Mouse (Mus musculus) liver, embryonic 13.5 days (tissue): ENCODE data around the gene Abcb9. TPM values are rescaled to one million over a fixed set of nuclear protein-coding genes. Genes with fewer than 3 reads are reported as not detected.

ENCODE experiments used
- ATAC-seq: fragments of 200-750 bp; cut with Nextera tagmentation; 2 replicates; pipeline ENCODE4 v1.8.0; 2017; ENCODE audit warnings: low read depth, mild to moderate bottlenecking, moderate number of reproducible peaks, moderate library complexity
- DNase-seq: peaks from one replicate; pipeline ENCODE4 v3.0.0; 2022
- H3K27ac ChIP-seq: fragments of 300-500 bp; sonication (generic); 2 replicates; pipeline ENCODE4 v1.5.1; 2015; ENCODE audit warnings: moderate library complexity, mild to moderate bottlenecking, inconsistent platforms
- H3K27me3 ChIP-seq: fragments of 300-500 bp; sonication (generic); 2 replicates; pipeline ENCODE4 v1.6.1; 2015; ENCODE audit warnings: mild to moderate bottlenecking, inconsistent platforms
- H3K36me3 ChIP-seq: fragments of 300-500 bp; sonication (generic); 2 replicates; pipeline ENCODE4 v1.6.1; 2015; ENCODE audit warnings: mild to moderate bottlenecking, inconsistent platforms
- H3K4me1 ChIP-seq: fragments of 300-500 bp; sonication (generic); replicated peaks from 2 replicates; pipeline ENCODE4 v1.6.1; 2015; ENCODE audit warnings: inconsistent platforms
- H3K4me2 ChIP-seq: fragments of 300-500 bp; sonication (generic); 2 replicates; pipeline ENCODE4 v1.6.1; 2015; ENCODE audit warnings: inconsistent platforms, mild to moderate bottlenecking, moderate library complexity
- H3K4me3 ChIP-seq: fragments of 300-500 bp; sonication (generic); replicated peaks from 2 replicates; pipeline ENCODE4 v1.5.1; 2015; ENCODE audit warnings: mild to moderate bottlenecking, inconsistent platforms
- H3K9ac ChIP-seq: fragments of 300-500 bp; sonication (generic); 2 replicates; pipeline ENCODE4 v1.6.1; 2015; ENCODE audit warnings: mild to moderate bottlenecking, inconsistent platforms
- H3K9me3 ChIP-seq: fragments of 300-500 bp; sonication (generic); replicated peaks from 2 replicates; pipeline ENCODE4 v1.6.1; 2016; ENCODE audit warnings: inconsistent platforms
- WGBS: fragments of 180-500 bp; shearing (Covaris S2); methylation state at CpG from one replicate; pipeline ENCODE4 v1.1.7; 2015; ENCODE audit not compliant: insufficient replicate concordance; 5-methylcytosine and 5-hydroxymethylcytosine counted together
- polyA plus RNA-seq: library from polyadenylated mRNA; unstranded; fragments of >200 nt; fragmentation: Nextera tagmentation; extraction: Ambion mirVana; gene quantifications from 2 replicates; pipeline ENCODE4 v1.2.1, GENCODE M21; 2015

The Abcb9 gene
- 4.5 and 4.6 TPM in 2 replicates for polyA plus RNA-seq

GRCm38 (mm10) chr5:124095596-124096232 is at the start of gene Abcb9:
Gene Abcb9, minus strand, starts transcription at chr5:124095798.
- Histone ChIP-seq H3K27ac (peak within 1 kb of the TSS; percentile 93), H3K27me3 (no peaks in the 10 kb centered on the region), H3K9me3 (no peaks in the 10 kb centered on the region), H3K4me3 (peak within 1 kb of the TSS; percentile 68), H3K4me1 (peaks cover 57% of the 10 kb centered on the region), H3K9ac (peak within 1 kb of the TSS; percentile 79), H3K36me3 (no peaks in the 10 kb centered on the region), H3K4me2 (peak within 1 kb of the TSS; percentile 85)
- WGBS = under 1% methylated on average over 42 of the region's 42 CpGs
- DNase-seq (peak; percentile 99), ATAC-seq (peak; percentile 76)

GRCm38 (mm10) chr5:124138066-124138465 is 42.5 kb upstream of the Abcb9 start:
- Histone ChIP-seq H3K27me3 (no peaks in the 10 kb centered on the region), H3K36me3 (peaks cover 41% of the 10 kb centered on the region), H3K4me2 (no peak overlapping the region), H3K9me3 (no peaks in the 10 kb centered on the region), H3K4me3 (no peak overlapping the region), H3K4me1 (peaks cover 10% of the 10 kb centered on the region; the same call in 1 of the 2 replicates), H3K27ac (no peak overlapping the region), H3K9ac (no peak overlapping the region)
- DNase-seq = no peak
- no peak for ATAC-seq
- WGBS = 63% methylated on average over 7 of the region's 7 CpGs

DNA sequence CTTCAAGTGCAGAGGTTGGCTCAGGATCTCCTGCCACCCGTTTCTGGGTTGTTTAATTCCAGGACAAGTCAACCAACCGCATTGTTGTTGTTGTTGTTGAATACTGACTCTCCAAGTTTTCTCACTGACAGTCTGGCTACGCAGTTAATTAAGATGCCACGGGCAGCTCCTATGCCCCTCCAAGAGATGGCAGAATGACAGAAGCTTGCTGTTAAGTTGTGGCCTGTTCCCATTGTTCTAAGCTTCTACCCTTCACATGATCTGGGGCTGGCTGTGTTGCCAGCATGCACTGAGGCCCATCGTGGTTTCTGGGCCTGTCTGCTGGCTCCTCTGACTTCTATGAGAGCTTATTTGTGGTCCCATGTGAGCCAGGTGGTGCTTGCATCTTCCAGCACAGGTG is 38.7 kb upstream of the Abcb9 start:
- Histone ChIP-seq H3K4me1 (peaks cover 10% of the 10 kb centered on the region; the same call in 1 of the 2 replicates), H3K9me3 (no peaks in the 10 kb centered on the region), H3K9ac (no peak overlapping the region), H3K27ac (no peak overlapping the region), H3K4me3 (no peak overlapping the region), H3K27me3 (no peaks in the 10 kb centered on the region), H3K4me2 (no peak overlapping the region), H3K36me3 (peaks cover 53% of the 10 kb centered on the region)
- DNase-seq (no peak), ATAC-seq (no peak)
- 71% methylated on average over 5 of the region's 5 CpGs for WGBS

DNA sequence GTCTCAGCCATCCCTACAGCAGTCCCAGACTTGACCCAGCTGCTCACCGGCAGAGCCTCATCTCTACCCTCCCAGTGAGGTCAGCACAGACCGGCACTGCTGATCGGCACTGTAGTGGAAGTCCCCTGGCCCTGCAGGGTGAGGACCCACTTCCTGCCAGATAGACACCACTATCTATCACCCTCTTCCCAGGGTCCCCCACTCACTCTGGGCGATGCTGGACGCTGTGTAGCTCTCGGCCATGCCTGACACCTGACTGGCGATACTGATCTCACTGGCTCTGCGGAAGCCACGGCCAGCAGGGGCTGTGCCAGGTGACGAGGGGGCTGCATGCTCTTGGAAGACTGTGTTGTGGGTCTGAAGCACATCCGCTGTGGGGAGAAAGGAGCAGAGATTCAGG is 29.5 kb upstream of the Abcb9 start:
- H3K9me3 ChIP-seq = no peaks in the 10 kb centered on the region
- H3K27ac ChIP-seq = no peak overlapping the region
- ATAC-seq (no peak), DNase-seq (no peak)
- WGBS = 76% methylated on average over 11 of the region's 11 CpGs
- H3K4me2 ChIP-seq = no peak overlapping the region
- H3K27me3 ChIP-seq = no peaks in the 10 kb centered on the region
- H3K9ac ChIP-seq = no peak overlapping the region
- peaks cover 65% of the 10 kb centered on the region for H3K36me3 ChIP-seq
- no peaks in the 10 kb centered on the region for H3K4me1 ChIP-seq
- no peak overlapping the region for H3K4me3 ChIP-seq

GRCm38 (mm10) chr5:124122357-124122756 is 26.8 kb upstream of the Abcb9 start:
- Histone ChIP-seq H3K36me3 (peaks cover 71% of the 10 kb centered on the region), H3K4me1 (peaks cover 24% of the 10 kb centered on the region), H3K9ac (no peak overlapping the region), H3K4me3 (no peak overlapping the region), H3K27ac (no peak overlapping the region), H3K27me3 (no peaks in the 10 kb centered on the region), H3K4me2 (no peak overlapping the region), H3K9me3 (no peaks in the 10 kb centered on the region)
- ATAC-seq = no peak
- no peak for DNase-seq
- 84% methylated on average over 18 of the region's 18 CpGs for WGBS

GRCm38 (mm10) chr5:124119204-124119603 is 23.6 kb upstream of the Abcb9 start:
- Histone ChIP-seq H3K9ac (no peak overlapping the region), H3K9me3 (no peaks in the 10 kb centered on the region), H3K4me1 (peaks cover 48% of the 10 kb centered on the region), H3K4me3 (no peak overlapping the region), H3K4me2 (no peak overlapping the region), H3K27me3 (no peaks in the 10 kb centered on the region), H3K36me3 (peaks cover 73% of the 10 kb centered on the region), H3K27ac (no peak overlapping the region)
- 38% methylated on average over 5 of the region's 5 CpGs for WGBS
- ATAC-seq (no peak), DNase-seq (no peak)

GRCm38 (mm10) chr5:124115990-124116845 is 20.6 kb upstream of the Abcb9 start, which contains the start of gene Arl6ip4:
Gene Arl6ip4, plus strand, starts transcription at chr5:124116089.
- Histone ChIP-seq H3K9me3 (no peaks in the 10 kb centered on the region), H3K4me1 (peaks cover 67% of the 10 kb centered on the region), H3K27me3 (no peaks in the 10 kb centered on the region), H3K4me2 (peak within 1 kb of the TSS; percentile 93), H3K4me3 (peak within 1 kb of the TSS; percentile 93), H3K9ac (peak within 1 kb of the TSS; percentile 93), H3K36me3 (peaks cover 54% of the 10 kb centered on the region), H3K27ac (peak within 1 kb of the TSS; percentile 84)
- WGBS = under 1% methylated on average over 64 of the region's 64 CpGs
- DNase-seq (peak; percentile 67), ATAC-seq (no peak)

- Histone ChIP-seq H3K9me3 (no peaks in the 10 kb centered on the region), H3K9ac (peak overlapping the region; percentile 93), H3K36me3 (peaks cover 47% of the 10 kb centered on the region), H3K27ac (peak overlapping the region; percentile 84), H3K27me3 (no peaks in the 10 kb centered on the region), H3K4me3 (peak overlapping the region; percentile 93), H3K4me2 (peak overlapping the region; percentile 93), H3K4me1 (peaks cover 72% of the 10 kb centered on the region)
- ATAC-seq = no peak
- no peak for DNase-seq
- 23% methylated on average over 7 of the region's 7 CpGs for WGBS
Observed at GRCm38 (mm10) chr5:124115531-124115930, 19.9 kb upstream of the Abcb9 start.

DNA sequence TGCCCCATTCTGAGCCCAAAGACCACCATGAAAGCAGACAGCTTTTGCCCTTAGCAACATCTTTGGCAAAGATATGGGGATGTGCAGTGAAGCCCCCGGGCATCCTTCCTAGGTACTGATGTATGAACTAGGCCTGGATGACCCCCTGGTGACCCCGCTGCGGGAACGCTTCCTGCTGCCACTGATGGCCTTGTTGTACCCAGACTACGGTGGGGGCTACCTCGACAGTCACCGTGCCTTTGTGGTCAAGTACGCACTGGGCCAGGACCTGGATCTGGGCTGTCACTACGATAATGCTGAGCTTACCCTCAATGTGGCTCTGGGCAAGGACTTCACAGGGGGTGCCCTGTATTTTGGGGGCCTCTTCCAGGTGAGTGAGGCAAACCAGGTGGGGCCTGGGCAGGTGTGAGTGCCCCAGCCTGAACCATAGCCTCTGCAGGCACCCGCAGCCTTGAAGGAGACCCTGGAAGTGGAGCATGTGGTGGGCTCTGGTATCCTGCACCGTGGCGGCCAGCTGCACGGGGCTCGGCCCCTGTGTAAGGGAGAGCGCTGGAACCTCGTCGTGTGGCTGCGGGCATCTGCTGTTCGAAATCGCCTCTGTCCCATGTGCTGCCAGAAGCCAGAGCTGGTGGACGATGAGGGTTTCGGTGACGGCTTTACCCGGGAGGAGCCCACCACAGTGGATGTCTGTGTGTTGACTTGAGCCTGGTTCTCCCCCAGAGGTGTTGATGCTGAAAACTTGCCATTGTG is 18.9 kb upstream of the Abcb9 start:
- no peak for ATAC-seq
- H3K4me1 ChIP-seq = peaks cover 69% of the 10 kb centered on the region
- 88% methylated on average over 24 of the region's 24 CpGs for WGBS

GRCm38 (mm10) chr5:124113030-124113429 is 17.4 kb upstream of the Abcb9 start:
- DNase-seq = peak; percentile 60
- Histone ChIP-seq H3K36me3 (peaks cover 22% of the 10 kb centered on the region), H3K9me3 (no peaks in the 10 kb centered on the region), H3K27ac (peak overlapping the region; percentile 93), H3K27me3 (no peaks in the 10 kb centered on the region), H3K4me1 (peaks cover 55% of the 10 kb centered on the region), H3K9ac (peak overlapping the region; percentile 84), H3K4me3 (peak overlapping the region; percentile 93), H3K4me2 (peak overlapping the region; percentile 91)
- no peak for ATAC-seq
- 16% methylated on average over 14 of the region's 14 CpGs for WGBS

More for the DNA sequence above, 18.9 kb upstream of the Abcb9 start:
- no peak for DNase-seq
- H3K27me3 ChIP-seq = no peaks in the 10 kb centered on the region
- no peak overlapping the region for H3K4me3 ChIP-seq
- H3K4me2 ChIP-seq = peak overlapping the region; percentile 93; the same call in 1 of the 2 replicates
- H3K9me3 ChIP-seq = no peaks in the 10 kb centered on the region
- H3K9ac ChIP-seq = peak overlapping the region; percentile 59; the same call in 1 of the 2 replicates
- peaks cover 36% of the 10 kb centered on the region for H3K36me3 ChIP-seq
- peak overlapping the region; percentile 70 for H3K27ac ChIP-seq

DNA sequence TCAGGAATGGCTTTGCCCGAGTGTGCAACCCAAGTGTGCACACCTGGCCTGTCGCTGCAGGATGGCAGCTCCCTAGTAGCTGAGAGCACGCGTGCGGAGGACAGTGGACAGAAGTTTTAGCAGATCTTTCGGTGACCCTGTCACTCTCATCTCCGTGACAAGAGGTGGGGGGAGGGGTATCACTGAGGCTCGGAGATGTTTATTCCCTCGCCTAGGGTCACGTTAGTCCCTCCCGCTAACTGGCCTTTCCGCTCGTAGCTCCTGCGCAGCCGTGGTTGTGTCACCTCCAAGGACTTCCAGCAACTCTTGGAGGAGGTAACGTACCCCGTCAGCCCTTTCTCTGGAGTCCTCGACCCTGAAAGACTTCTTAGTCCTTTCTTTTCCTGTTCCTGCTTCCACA is 16.9 kb upstream of the Abcb9 start:
- ATAC-seq = no peak
- peaks cover 50% of the 10 kb centered on the region for H3K4me1 ChIP-seq

More for the DNA sequence above, 16.9 kb upstream of the Abcb9 start:
- under 1% methylated on average over 18 of the region's 18 CpGs for WGBS
- Histone ChIP-seq H3K27ac (peak overlapping the region; percentile 93), H3K36me3 (peaks cover 17% of the 10 kb centered on the region), H3K9me3 (no peaks in the 10 kb centered on the region), H3K4me3 (peak overlapping the region; percentile 93), H3K9ac (peak overlapping the region; percentile 84), H3K4me2 (peak overlapping the region; percentile 91), H3K27me3 (no peaks in the 10 kb centered on the region)
- DNase-seq = peak; percentile 41
